Mouse (Mus musculus): ENCODE measurements around the gene Rad9a.
"Not testable (repeated sequence)": the region's sequence is repeated elsewhere in the genome, so short reads cannot be mapped to it uniquely, and the experiment has no call there.

The Rad9a gene

DNA sequence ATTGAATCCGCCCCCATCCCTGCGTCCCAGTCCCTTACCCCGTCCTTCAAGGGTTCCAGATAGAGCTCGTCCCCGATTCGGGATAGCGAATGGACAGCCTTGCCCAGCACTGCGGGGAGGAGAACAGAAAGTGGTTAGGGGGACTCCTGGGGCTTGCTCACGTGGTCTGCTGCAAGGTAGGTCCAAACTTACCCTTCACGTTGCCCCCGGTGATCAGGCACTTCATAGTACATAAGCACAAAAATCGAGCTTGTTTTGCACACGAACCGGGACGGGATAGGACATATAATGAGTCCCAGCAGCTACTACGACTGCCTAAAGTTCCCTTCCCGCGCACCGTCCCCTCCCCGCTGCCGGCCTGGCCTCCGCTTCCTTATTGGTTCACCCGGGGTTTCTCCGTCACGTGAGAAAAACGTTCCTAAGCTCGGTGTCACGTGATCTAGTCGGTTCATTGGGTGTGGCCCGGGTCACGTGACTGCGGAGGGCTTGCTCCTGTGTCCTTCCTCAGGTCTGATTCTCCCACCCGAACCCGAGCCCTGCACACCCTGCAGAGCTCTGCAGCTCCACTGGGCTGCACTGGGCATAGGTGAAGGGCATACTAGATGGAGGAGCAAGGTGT, at the start of gene Rad9a:
Gene Rad9a (minus strand): TSS at position 372 of the 619 bp plus-strand sequence.
- DNase-seq (ENCODE audit: low spot score in 2 of 2): peak; percentile 97 to 98

DNA sequence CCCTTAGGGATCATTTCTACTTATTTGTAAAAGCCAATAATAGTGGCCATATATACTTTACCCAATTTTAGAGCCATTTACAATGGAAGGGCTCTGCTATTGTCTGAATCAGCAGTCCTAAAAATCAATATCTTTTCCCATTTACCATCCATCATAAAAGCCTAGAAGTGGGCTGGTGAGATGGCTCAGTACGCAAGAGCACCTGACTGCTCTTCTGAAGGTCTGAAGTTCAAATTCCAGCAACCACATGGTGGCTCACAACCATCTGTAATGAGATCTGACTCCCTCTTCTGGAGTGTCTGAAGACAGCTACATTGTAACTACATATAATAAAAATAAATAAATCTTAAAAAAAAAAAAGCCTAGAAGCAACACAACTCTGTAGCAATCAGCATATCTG, 47.2 kb upstream of the Rad9a start:
- DNase-seq (ENCODE audit: low spot score in 2 of 2): not testable (repeated sequence)

DNA sequence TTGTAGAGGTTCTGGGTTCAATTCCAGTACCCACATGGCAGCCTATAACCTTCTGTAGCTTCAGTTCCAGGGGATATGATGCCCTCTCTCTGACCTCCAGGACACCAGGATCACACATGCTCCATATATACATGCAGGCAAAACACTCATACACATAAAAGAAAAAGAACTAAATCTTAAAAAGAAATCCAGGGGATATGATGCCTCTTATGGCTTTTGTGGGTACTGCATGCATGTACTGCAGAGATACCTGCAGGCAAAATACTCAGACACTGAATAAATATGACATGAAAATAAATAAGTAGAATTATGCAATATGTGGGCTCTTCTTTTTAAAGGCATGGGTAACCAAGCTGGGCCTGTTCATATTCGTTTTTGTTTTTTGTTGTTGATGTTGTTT, 45.5 kb upstream of the Rad9a start:
- no peak for DNase-seq (ENCODE audit: low spot score in 2 of 2)

DNA sequence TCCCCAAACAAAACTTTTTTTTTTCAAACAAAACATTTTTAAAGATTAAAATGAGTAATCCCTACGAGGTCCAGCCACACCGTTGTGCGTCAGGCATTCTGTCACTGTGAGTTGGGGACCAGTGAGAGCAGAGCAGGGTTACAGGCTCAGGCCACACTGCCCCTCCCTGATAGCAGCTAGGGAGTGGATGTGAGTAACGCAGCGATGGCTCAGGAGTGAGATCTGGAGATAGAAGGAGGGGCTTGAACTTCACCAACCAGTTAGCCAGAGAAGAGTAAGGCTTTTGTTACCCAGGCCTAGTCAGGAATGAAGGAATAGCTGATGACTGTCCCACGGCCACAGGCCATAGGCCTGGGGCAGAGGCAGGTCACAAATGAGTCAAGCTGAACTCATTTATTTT, 43.3 kb upstream of the Rad9a start:
- DNase-seq (ENCODE audit: low spot score in 2 of 2): no peak

DNA sequence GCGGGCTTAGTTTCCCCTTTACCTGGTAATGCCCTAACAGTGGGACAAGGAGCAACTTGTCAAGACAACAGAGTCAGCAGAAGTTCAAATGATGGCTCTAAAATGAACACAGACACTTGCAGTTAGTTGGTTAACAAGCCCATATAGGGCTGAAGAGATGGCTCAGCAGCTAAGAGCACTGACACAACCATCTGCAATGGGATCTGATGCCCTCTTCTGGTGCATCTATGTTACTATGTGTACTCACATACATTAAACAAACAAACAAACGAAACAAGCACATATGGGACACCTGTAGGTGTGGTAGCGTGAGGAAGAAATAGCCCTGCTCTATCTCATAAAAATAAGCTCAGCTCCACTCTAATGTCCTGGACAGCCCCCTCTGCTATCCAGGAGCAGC, 41.0 kb upstream of the Rad9a start:
- no peak for DNase-seq (ENCODE audit: low spot score in 2 of 2)

DNA sequence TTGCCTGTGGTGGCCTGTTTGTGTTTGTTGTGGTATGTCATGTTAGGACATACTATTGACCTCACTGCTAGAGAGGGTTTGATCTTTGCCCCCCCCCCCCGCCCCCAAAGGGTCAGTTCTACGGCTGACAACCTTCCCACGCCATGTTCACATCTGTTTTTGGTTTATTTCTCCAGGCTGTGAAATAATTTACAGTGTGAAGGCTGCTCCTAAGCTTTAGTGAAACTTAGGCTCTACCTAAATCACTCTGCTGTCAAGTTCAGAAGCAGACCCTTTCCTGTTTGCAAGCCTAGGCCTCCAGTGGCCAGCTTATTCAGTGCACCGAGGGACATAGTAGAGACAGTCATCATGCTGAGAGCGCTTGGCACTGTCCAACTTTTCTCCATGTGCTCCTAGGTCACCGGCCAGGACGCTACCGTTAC, 38.8 kb upstream of the Rad9a start:
- no peak for DNase-seq (ENCODE audit: low spot score in 2 of 2)

DNA sequence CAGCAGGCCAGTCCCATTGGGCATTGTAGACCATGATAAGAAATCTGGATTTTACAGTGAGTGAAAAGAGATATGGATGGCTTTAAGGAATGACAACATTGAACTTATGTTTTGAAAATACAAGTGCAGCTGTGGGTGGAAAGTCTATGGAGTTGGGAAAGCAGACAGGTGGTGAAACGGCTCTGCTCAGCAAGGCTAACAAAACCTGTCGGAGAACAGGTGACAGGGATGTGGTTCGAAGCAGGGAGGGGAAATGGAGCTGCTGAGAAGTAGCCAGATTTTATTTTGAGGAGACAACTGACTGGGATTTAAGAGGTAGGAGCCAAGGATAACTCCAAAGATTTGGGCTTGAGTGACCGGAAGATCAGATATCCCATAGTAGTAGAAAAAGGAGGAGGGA, 33.1 kb upstream of the Rad9a start:
- no peak for DNase-seq (ENCODE audit: low spot score in 2 of 2)

DNA sequence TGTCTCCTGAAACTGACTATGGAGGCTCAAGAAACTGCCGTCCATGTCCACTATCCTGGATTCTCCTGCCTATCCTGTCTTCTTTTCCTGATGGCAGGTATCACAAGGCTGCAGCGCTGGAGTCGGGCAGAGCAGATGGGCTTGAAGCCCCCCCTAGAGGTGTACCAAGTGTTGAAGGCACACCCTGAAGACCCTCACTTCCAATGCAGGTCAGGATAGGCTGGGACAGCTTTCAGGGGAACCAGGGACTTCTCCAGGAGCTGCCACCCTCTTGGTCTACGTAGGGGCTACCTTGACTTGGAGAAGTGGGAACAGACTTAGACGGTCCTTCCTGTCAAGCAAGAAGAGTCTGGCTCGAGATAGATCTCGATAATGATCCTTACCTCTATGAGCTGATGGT, 31.2 kb upstream of the Rad9a start:
- no peak for DNase-seq (ENCODE audit: low spot score in 2 of 2)

DNA sequence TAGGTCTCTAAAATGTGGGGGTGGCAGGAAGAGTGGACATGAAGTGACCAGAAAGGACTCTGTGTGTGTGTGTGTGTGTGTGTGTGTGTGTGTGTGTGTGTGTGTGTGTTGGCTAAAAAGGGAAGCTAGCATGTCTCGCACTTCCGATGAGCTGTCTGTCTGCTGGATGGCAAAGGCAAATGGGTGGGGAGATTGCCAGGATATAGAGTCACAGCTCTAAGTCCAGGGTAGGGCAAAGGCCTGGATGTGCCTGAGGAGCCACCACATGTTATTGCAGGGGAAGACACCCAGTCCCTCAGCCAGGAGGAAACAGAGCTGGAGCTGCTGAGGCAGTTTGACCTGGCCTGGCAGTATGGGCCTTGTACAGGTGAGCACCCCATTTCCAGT, 30.7 kb upstream of the Rad9a start:
- DNase-seq (ENCODE audit: low spot score in 2 of 2): no peak

DNA sequence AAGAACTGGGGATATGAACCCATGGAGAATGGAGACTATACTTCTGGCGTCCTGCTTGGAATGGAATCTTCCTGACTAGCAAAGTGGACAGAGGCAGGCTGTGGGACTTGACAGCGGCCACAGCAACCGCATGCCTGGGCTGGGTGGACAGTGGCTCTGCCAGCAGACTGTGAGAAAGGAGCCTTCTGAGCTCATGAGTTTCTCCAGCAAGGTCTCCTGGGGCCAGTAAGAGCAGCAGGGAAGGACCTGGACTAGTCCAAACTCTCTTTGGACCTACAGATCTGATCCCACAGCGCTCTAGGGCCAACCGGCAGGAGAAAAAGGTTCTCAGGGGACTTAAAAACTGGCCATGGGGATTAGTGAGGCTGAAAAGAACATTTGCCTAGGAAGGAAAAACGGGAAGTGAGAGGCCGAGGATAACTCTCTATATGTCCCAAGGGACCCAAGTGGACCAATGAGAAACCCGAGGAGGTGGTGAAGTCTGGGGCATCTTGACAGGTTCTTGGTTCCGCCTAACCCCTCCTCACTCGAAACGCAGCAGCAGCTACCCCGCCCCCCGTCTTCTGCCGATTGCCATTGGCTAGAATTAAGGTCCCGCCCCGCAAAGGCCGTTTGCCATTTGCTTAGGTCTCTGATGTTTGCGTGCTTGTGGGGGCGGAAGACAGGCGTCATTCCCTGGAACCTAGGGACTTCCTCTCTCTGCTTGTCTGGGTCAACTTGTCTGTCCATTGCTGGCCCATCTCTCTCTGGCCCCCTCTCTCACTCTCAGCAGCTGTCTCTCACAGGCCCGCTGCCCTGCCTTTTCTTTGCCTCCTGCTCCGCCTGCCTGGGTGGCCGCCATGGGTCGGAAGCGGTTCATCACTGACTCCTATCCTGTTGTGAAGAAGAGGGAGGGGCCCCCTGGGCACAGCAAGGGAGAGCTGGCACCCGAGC, 30.1 kb upstream of the Rad9a start, which contains the start of gene Pold4:
Gene Pold4 (plus strand): TSS at position 647 of the 933 bp plus-strand sequence.
- peak; percentile 98 to 99 for DNase-seq (ENCODE audit: low spot score in 2 of 2)

DNA sequence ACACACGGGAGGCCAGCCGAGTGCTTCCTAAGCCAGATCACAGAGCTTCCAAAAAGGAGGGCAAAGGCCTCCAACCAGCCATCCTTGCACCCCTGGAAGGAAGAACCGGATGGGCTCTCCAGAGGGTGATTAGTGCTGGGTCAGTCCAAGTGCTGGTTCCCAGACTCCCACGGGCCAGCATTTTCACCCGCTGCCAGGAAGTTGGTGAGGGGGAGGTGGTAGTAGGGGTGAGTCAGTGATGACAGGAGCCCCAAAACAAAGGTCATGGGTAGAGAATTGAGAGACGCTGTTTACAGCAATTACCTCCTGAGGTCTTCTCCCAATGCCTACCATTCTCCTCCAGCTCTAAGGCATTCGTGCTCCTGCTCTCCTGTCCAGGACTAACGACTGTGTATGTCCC, 29.0 kb upstream of the Rad9a start:
- peak; percentile 31 to 45 for DNase-seq (ENCODE audit: low spot score in 2 of 2)

DNA sequence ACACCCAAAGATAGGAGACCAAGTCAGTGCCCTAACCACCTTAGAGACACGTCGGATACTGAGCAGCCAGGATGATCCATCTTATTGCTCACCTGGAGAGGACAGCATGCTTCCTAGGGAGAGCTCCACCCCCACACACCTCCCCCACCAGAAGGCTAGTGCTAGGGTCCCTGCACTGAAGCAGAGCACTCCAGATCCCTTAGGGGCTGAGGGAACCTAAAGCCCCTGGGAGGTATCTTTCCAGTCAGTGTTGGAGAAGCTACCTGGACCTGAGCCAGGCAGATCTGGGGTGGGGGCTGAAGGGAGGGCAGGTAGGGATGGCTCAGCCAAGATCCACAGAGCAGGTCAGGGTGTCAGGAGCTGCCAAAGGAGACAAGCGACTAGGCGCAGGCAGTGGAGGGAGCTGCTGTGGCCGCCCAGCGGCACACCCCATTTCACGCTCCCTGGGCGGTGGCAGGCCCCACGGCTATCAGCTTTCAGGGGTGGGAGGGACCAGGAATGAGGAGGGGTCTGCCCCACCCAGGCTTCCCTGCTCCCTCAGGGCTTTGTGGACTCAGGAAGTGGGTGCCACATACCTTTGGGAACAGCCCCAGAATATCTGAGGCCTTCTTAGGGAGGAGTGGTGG, 28.1 kb upstream of the Rad9a start:
- no peak for DNase-seq (ENCODE audit: low spot score in 2 of 2)

DNA sequence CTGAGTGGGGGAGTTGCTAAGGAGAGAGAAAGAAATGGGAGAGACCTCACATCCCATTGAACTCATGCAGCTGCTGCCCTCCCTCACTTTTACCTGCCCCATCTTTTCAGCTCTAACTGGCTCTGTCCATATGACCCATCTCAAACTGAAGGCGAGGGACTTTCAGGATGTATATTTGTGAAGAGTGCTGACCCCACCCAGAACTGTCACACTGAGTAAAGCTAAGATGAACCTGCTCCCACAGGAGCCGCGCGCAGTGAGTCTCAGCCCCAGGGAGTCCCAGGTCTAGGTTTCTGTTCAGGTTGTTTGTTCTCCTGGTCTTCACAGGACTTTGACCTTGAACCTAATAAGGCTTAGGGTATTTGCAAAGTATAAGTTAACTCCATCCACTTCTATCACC, 27.4 kb upstream of the Rad9a start:
- no peak for DNase-seq (ENCODE audit: low spot score in 2 of 2)

DNA sequence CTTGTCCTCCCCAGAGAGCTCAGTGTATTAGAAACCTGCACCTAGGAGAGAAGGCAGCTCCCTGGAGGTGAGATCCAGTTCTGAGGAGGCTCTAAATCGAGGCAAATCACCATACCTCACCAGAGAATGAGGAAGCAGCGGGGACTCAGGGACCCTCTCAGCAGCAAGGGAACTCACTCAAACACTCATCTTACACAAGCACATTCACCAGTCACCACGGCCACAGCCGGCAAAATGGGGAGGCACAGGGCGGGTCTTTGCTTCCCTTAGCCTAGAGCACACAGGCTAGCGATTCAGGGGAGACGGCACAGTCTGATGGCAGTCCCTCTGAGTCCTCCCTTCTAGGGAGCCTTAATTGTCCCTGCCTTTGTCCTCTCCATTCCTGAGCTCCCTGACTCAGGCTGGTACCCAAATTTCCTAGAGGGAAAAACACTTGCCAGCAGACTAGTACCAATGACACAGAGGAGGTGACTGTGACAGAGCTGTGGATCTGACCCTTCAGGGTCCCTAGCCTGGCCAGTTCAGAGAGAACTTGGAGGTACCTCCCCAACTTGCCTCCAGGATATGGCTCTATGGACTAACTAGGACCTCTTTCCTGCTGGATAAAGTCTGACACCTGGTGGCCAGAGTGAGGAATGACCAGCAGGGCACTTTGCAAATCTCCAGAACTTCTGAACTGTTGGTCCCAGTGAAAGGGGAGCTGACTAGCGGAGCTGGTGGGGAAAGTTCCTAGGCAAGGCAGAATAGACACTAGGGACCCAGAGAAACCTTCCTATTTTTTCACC, 26.6 kb upstream of the Rad9a start:
- peak; percentile 66 to 83 for DNase-seq (ENCODE audit: low spot score in 2 of 2)

DNA sequence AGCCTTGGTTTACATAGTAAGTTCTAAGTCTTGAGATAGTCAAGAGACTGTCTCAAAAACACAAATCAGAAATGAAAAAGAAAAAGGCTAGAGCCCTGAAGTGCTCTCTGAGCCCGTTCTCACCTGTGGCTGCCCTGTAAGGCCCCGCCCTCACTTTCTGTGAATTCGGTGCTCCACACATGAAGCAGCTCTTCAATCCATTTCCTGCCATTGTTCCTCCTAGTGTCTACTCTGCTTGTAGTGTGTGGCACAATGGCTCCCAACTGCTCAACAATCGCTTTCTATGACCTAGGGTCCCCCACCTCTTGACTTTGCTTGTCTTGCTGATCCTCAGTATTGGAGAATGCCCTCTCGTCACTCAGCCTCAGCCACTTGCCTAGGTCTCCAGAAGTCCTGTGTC, 26.0 kb upstream of the Rad9a start:
- no peak for DNase-seq (ENCODE audit: low spot score in 2 of 2)

DNA sequence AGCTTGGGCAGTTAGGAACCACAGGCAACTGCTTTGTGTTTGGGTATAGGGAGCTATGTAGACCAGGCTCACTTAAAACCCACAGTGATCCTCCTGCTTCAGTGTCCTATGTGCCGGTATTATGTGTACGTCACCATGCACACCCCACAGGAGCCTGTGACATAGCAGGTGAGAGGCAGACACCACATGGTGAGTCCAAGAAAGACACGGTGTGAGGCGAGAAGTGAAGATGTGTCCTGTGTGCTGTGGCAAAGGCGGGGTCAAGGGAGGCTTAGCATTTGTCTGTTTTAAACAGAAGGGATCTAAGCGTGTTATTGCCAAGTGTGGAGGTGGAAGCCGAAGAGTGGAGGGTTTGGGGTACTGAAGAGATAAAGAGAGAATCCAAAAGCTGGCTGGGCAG, 25.3 kb upstream of the Rad9a start:
- no peak for DNase-seq (ENCODE audit: low spot score in 2 of 2)

DNA sequence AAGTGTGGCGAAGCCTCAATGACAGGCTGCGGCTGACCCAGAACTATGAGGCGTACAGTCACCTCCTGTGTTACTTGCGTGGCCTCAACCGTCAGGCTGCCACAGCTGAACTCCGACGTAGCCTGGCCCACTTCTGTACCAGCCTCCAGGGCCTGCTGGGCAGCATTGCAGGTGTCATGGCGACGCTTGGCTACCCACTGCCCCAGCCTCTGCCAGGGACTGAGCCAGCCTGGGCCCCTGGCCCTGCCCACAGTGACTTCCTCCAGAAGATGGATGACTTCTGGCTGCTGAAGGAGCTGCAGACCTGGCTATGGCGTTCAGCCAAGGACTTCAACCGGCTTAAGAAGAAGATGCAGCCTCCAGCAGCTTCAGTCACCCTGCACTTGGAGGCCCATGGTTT, 20.7 kb upstream of the Rad9a start:
- DNase-seq (ENCODE audit: low spot score in 2 of 2): no peak

DNA sequence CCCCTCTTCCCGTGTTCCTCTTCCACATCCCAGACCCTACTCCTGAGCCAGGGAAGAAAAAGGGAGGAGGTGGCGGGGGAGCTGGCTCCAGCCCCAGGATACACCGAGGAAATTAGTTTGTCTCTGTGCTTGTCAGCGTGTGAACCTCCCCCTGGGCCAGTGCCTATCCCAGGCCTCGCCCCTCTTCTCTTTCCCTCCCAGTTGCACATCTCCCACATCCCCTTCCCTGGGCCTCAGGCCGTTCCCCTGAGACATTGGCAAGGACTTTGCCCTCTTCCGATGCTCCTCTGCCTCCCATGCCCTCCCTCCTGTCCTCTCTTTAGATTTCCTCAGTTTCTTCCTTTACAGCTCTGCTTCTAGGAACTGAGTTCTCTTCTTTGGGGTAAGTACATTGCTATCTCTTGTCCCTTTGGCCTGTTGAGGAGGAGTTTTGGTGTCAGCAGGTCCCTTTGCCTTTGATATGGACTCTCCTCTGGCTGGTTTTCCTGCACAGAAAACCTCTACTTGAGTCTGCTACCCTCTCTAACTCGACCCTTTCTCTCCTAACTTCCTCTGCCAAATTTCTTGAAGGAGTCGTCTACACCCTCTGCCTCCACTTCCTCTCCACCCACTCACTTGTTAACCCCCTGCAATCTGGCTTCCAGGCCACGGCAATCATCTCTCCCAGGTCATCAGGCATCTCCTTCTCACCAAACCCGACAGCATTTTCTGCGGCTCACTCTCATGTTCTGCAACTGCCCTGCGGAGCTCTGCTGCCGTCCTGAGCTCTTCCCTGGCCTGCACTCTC, 19.7 kb upstream of the Rad9a start:
- peak in 1 of 2 experiments; percentile 28 for DNase-seq (ENCODE audit: low spot score in 2 of 2)

DNA sequence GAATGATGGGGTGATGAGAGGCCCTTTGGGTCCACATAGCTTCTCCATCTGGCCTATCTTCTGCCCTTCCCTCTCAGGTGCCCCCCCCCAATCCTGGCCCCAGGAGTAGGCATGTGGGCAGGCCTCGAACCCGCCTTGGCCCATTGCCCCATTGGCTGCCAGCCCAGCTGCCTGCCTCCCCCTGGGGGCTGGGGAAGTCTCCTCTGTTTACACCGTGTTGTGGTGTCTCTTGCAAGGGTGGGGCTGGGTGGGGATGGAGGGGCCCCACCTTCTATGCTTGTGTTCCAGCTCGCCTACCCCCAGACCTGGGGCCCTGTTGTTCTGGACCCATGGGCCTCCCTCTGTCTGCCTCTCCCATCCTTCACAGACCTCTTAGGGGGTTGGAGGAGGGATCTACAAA, 19.0 kb upstream of the Rad9a start:
- no peak for DNase-seq (ENCODE audit: low spot score in 2 of 2)

DNA sequence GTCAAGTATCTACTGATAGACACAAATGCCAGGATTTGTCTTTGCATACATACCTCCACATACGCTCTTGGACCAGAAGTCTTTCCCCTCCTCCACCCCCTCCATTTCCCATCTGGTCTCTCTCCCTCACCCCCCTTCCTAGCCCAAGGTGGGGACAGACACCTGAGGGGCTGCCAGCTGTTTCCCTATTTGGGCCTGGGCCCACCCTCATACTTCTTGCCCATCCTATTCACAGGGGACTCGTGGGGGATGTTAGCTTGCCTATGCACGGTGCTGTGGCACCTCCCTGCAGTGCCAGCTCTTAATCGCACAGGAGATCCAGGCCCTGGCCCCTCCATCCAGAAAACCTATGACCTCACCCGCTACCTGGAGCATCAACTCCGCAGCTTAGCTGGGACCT, 18.5 kb upstream of the Rad9a start:
- DNase-seq (ENCODE audit: low spot score in 2 of 2): no peak

DNA sequence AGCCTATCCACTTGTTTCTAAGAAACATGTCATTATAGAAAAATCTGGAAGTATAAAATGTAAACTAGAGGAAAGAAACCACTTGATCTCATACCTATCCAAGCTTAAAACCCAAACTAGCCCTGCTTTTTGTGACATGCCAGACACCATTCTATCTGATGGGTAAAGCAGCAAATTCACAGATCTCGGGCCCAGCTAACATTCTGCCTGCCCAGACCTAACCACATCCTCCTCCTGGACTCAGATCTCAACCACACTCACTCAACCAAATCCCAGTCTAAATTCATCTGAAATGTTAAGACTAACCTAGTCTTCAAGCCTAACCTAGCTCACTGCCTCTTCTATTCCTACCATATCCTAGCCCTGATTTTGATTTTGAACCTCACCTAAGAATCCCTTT, 17.3 kb upstream of the Rad9a start:
- no peak for DNase-seq (ENCODE audit: low spot score in 2 of 2)
